Mouse (Mus musculus) hindbrain, embryonic 13.5 days (tissue): ENCODE data around the gene Trim68. TPM values are rescaled to one million over a fixed set of nuclear protein-coding genes. Genes with fewer than 3 reads are reported as not detected.
"Not testable (repeated sequence)": the region's sequence is repeated elsewhere in the genome, so short reads cannot be mapped to it uniquely, and the experiment has no call there.

Experiments used
- ATAC-seq: fragments of 200-750 bp; cut with Nextera tagmentation; 2 replicates; pipeline ENCODE4 v1.8.0; 2017; ENCODE audit warnings: moderate TSS enrichment; ENCODE audit not compliant: low FRiP score
- H3K27ac ChIP-seq: fragments of 300-500 bp; sonication (generic); 2 replicates; pipeline ENCODE4 v1.5.1; 2015; ENCODE audit warnings: inconsistent platforms, mild to moderate bottlenecking, moderate library complexity
- H3K27me3 ChIP-seq: fragments of 300-500 bp; sonication (generic); 2 replicates; pipeline ENCODE4 v1.6.1; 2015; ENCODE audit warnings: mild to moderate bottlenecking, inconsistent platforms
- H3K36me3 ChIP-seq: fragments of 300-500 bp; sonication (generic); 2 replicates; pipeline ENCODE4 v1.6.1; 2015; ENCODE audit warnings: mild to moderate bottlenecking, inconsistent platforms
- H3K4me1 ChIP-seq: fragments of 300-500 bp; sonication (generic); replicated peaks from 2 replicates; pipeline ENCODE4 v1.6.1; 2015; ENCODE audit warnings: inconsistent platforms
- H3K4me2 ChIP-seq: fragments of 300-500 bp; sonication (generic); 2 replicates; pipeline ENCODE4 v1.6.1; 2015; ENCODE audit warnings: inconsistent platforms, mild to moderate bottlenecking, moderate library complexity
- H3K4me3 ChIP-seq: fragments of 300-500 bp; sonication (generic); 2 replicates; pipeline ENCODE4 v1.5.1; 2015; ENCODE audit warnings: mild to moderate bottlenecking, inconsistent platforms
- H3K9ac ChIP-seq: fragments of 300-500 bp; sonication (generic); 2 replicates; pipeline ENCODE4 v1.6.1; 2015; ENCODE audit warnings: mild to moderate bottlenecking, inconsistent platforms
- H3K9me3 ChIP-seq: fragments of 300-500 bp; sonication (generic); 2 replicates; pipeline ENCODE4 v1.6.1; 2016; ENCODE audit warnings: inconsistent platforms
- WGBS: fragments of 180-500 bp; shearing (Covaris S2); methylation state at CpG from one replicate; pipeline ENCODE4 v1.1.7; 2015; 5-methylcytosine and 5-hydroxymethylcytosine counted together
- polyA plus RNA-seq: library from polyadenylated mRNA; unstranded; fragments of >200 nt; fragmentation: Nextera tagmentation; extraction: Ambion mirVana; gene quantifications from 2 replicates; pipeline ENCODE4 v1.2.1, GENCODE M21; 2015

The Trim68 gene
- polyA plus RNA-seq, 1 experiment from 2014 or later: 7.2 TPM

GRCm38 (mm10) chr7:102644945-102645344 is 42.2 kb downstream of the Trim68 start:
- not testable (repeated sequence) for H3K27ac ChIP-seq, ATAC-seq, H3K36me3 ChIP-seq, H3K9ac ChIP-seq, H3K27me3 ChIP-seq, H3K4me3 ChIP-seq, H3K4me1 ChIP-seq, H3K9me3 ChIP-seq, H3K4me2 ChIP-seq
- WGBS: 90% methylated on average over 4 of the region's 4 CpGs

GRCm38 (mm10) chr7:102638132-102638531 is 49.0 kb downstream of the Trim68 start, which contains the start of gene Olfr554:
Gene Olfr554, plus strand, starts transcription at chr7:102638432.
- H3K4me1 ChIP-seq: no peaks in the 10 kb centered on the region
- 76% methylated on average over 1 of the region's 1 CpGs for WGBS
- H3K27ac ChIP-seq: no peak within 1 kb of the TSS
- no peak within 1 kb of the TSS for H3K9ac ChIP-seq
- no peak for ATAC-seq
- no peak within 1 kb of the TSS for H3K4me3 ChIP-seq
- H3K27me3 ChIP-seq: no peaks in the 10 kb centered on the region
- H3K4me2 ChIP-seq: no peak within 1 kb of the TSS
- no peaks in the 10 kb centered on the region for H3K36me3 ChIP-seq
- H3K9me3 ChIP-seq: no peaks in the 10 kb centered on the region

- no peak overlapping the region for H3K4me3 ChIP-seq
- no peak overlapping the region for H3K4me2 ChIP-seq
- H3K27ac ChIP-seq: no peak overlapping the region
- whole genome bisulfite sequencing: 31% methylated on average over 3 of the region's 3 CpGs
- no peak overlapping the region for H3K9ac ChIP-seq
- H3K9me3 ChIP-seq: no peaks in the 10 kb centered on the region
- H3K36me3 ChIP-seq: no peaks in the 10 kb centered on the region
- no peak for ATAC-seq
- H3K27me3 ChIP-seq: no peaks in the 10 kb centered on the region
- H3K4me1 ChIP-seq: no peaks in the 10 kb centered on the region
Measured at GRCm38 (mm10) chr7:102636665-102637064, 50.5 kb downstream of the Trim68 start.

Other genes starting within 250 kb of the Trim68 start
- gene Rrm1, start 245.6 kb downstream of the Trim68 start, polyA plus RNA-seq: 58.6 and 59.2 TPM in 2 replicates
- gene Olfr543, start 205.6 kb downstream of the Trim68 start, polyA plus RNA-seq: 0.60 and 0.85 TPM in 2 replicates
- 0.21 and 0.30 TPM in 2 replicates for gene Olfr544, start 199.0 kb downstream of the Trim68 start, polyA plus RNA-seq
- 0.14 and 0.19 TPM in 2 replicates for gene Olfr545, start 187.8 kb downstream of the Trim68 start, polyA plus RNA-seq
- not detected in 2 replicates for gene Olfr547, start 152.6 kb downstream of the Trim68 start, polyA plus RNA-seq
- not detected in 2 replicates for gene Olfr548-ps1, start 146.4 kb downstream of the Trim68 start, polyA plus RNA-seq
- not detected in 2 replicates for gene Olfr549, start 137.5 kb downstream of the Trim68 start, polyA plus RNA-seq
- gene Trim21, start 121.8 kb downstream of the Trim68 start, polyA plus RNA-seq: 0.19 and 0.32 TPM in 2 replicates
- not detected in 2 replicates for gene Olfr550, start 115.9 kb downstream of the Trim68 start, polyA plus RNA-seq
- gene Olfr551, start 95.4 kb downstream of the Trim68 start, polyA plus RNA-seq: not detected in 2 replicates
- not detected in 2 replicates for gene Olfr552, start 89.6 kb downstream of the Trim68 start, polyA plus RNA-seq
- gene Olfr553, start 69.1 kb downstream of the Trim68 start, polyA plus RNA-seq: not detected in 2 replicates
- not detected in 2 replicates for gene Olfr554, start 48.9 kb downstream of the Trim68 start, polyA plus RNA-seq
- gene Olfr555, start 28.5 kb downstream of the Trim68 start, polyA plus RNA-seq: not detected in 2 replicates
- gene Olfr556, start 22.4 kb downstream of the Trim68 start, polyA plus RNA-seq: not detected in 2 replicates
- gene Olfr557, start 8.6 kb upstream of the Trim68 start, polyA plus RNA-seq: not detected in 2 replicates
- gene Olfr558, start 14.9 kb upstream of the Trim68 start, polyA plus RNA-seq: 0.39 TPM in 2 replicates
- not detected in 2 replicates for gene Olfr33, start 31.7 kb upstream of the Trim68 start, polyA plus RNA-seq
- gene Olfr559, start 40.2 kb upstream of the Trim68 start, polyA plus RNA-seq: not detected in 2 replicates
- gene Olfr560, start 72.0 kb upstream of the Trim68 start, polyA plus RNA-seq: not detected in 2 replicates
- gene Olfr78, start 72.1 kb upstream of the Trim68 start, polyA plus RNA-seq: 0.09 and 0.10 TPM in 2 replicates
- not detected in 2 replicates for gene Olfr561, start 83.9 kb upstream of the Trim68 start, polyA plus RNA-seq
- gene Olfr564, start 116.2 kb upstream of the Trim68 start, polyA plus RNA-seq: not detected in 2 replicates
- gene Olfr566, start 171.4 kb upstream of the Trim68 start, polyA plus RNA-seq: not detected in 2 replicates
- gene Olfr568, start 189.8 kb upstream of the Trim68 start, polyA plus RNA-seq: not detected in 2 replicates
- not detected in 2 replicates for gene Olfr569, start 203.6 kb upstream of the Trim68 start, polyA plus RNA-seq
- not detected in 2 replicates for gene Olfr570, start 207.2 kb upstream of the Trim68 start, polyA plus RNA-seq
- gene Olfr571, start 230.2 kb upstream of the Trim68 start, polyA plus RNA-seq: not detected in 2 replicates
- gene Olfr572, start 237.1 kb upstream of the Trim68 start, polyA plus RNA-seq: not detected in 2 replicates